Mouse (Mus musculus): Measurements from ENCODE around the gene Arpp19. TPM values are rescaled to one million over a fixed set of nuclear protein-coding genes. Genes with fewer than 3 reads are reported as not detected.

Gene Arpp19
- total RNA-seq, 4 experiments from 2014 or later, result 195 to 332 (median 231) TPM

Other genes with a start within 250 kb of the Arpp19 start
- gene Onecut1, start 175.7 kb upstream of the Arpp19 start, total RNA-seq (2022), result under 1 TPM in 1 of 4 experiments, not detected in 3; 0.11 TPM
- gene Fam214a, start 84.7 kb upstream of the Arpp19 start, total RNA-seq (2022), result 100 to 1,000 TPM in 2 of 4 experiments, 10 to 100 TPM in 2; 90.3 to 132 (median 108) TPM
- 10 to 100 TPM; 39.8 to 90.4 (median 58.0) TPM for gene Myo5a, start 33.4 kb downstream of the Arpp19 start, total RNA-seq (2022)
- gene Myo5c, start 194.4 kb downstream of the Arpp19 start, total RNA-seq (2022), result 1 to 10 TPM; 1.8 to 2.9 (median 2.3) TPM